Mouse (Mus musculus) forebrain, postnatal 0 days (tissue): ENCODE measurements around the gene Upk3bl. TPM values are rescaled to one million over a fixed set of nuclear protein-coding genes. Genes with fewer than 3 reads are reported as not detected.

Experiments used
- ATAC-seq: fragments of 200-750 bp; cut with Nextera tagmentation; 2 replicates; pipeline ENCODE4 v1.8.0; 2017; ENCODE audit warnings: mild to moderate bottlenecking, moderate library complexity
- DNase-seq: peaks from one replicate; pipeline ENCODE4 v3.0.0-alpha.2; 2015
- H3K27ac ChIP-seq: fragments of 300-500 bp; sonication (generic); 2 replicates; pipeline ENCODE4 v1.5.1; 2014; ENCODE audit warnings: low read depth, mild to moderate bottlenecking, antibody characterized with exemption, low read length, moderate library complexity, mixed read lengths
- H3K27me3 ChIP-seq: fragments of 300-500 bp; sonication (generic); 2 replicates; pipeline ENCODE4 v1.6.1; 2014; ENCODE audit warnings: mild to moderate bottlenecking, low read length, mixed read lengths; ENCODE audit not compliant: insufficient read depth
- H3K36me3 ChIP-seq: fragments of 300-500 bp; sonication (generic); 2 replicates; pipeline ENCODE4 v1.6.1; 2014; ENCODE audit warnings: mild to moderate bottlenecking, moderate library complexity; ENCODE audit not compliant: insufficient read depth
- H3K4me1 ChIP-seq: fragments of 300-500 bp; sonication (generic); 2 replicates; pipeline ENCODE4 v1.6.1; 2014; ENCODE audit warnings: antibody characterized with exemption; ENCODE audit not compliant: insufficient read depth
- H3K4me2 ChIP-seq: fragments of 300-500 bp; sonication (generic); 2 replicates; pipeline ENCODE4 v1.6.1; 2014; ENCODE audit warnings: low read depth, mild to moderate bottlenecking, moderate library complexity
- H3K4me3 ChIP-seq: fragments of 300-500 bp; sonication (generic); 2 replicates; pipeline ENCODE4 v1.5.1; 2014; ENCODE audit warnings: low read depth, low read length, mixed read lengths
- H3K9ac ChIP-seq: fragments of 300-500 bp; sonication (generic); 2 replicates; pipeline ENCODE4 v1.6.1; 2014; ENCODE audit warnings: mild to moderate bottlenecking
- H3K9me3 ChIP-seq: fragments of 300-500 bp; sonication (generic); 2 replicates; pipeline ENCODE4 v1.6.1; 2016; ENCODE audit warnings: low read length
- CTCF ChIP-seq: sonication (generic); IDR thresholded peaks from 2 replicates; pipeline ENCODE4 v1.5.1; 2016; ENCODE audit warnings: antibody characterized with exemption, control low read depth, low read depth
- WGBS: fragments of 180-500 bp; shearing (Covaris S2); extraction: QIAGEN DNeasy Blood & Tissue Kit; methylation state at CpG from one replicate; pipeline ENCODE4 v1.1.7; 2014; 5-methylcytosine and 5-hydroxymethylcytosine counted together
- polyA plus RNA-seq: library from polyadenylated mRNA; unstranded; fragments of >200 nt; fragmentation: Nextera tagmentation; extraction: Ambion mirVana; gene quantifications from 2 replicates; pipeline ENCODE4 v1.2.1, GENCODE M21; 2015
- total RNA-seq: library from RNA; depleted of rRNA; stranded (reverse); fragments of >200 nt; gene quantifications from 2 replicates; pipeline ENCODE4 v1.2.3, GENCODE M21; 2014

Gene Upk3bl
- total and polyA plus RNA-seq, 2 experiments from 2014 or later = not detected

- TF ChIP-seq CTCF = no peak
- no peak overlapping the region for H3K4me3 ChIP-seq
- peaks cover 31% of the 10 kb centered on the region for H3K36me3 ChIP-seq
- WGBS = 59% methylated on average over 6 of the region's 6 CpGs
- DNase-seq (no peak), ATAC-seq (peak; percentile 25; the same call in 1 of the 2 replicates)
- no peaks in the 10 kb centered on the region for H3K9me3 ChIP-seq
- H3K9ac ChIP-seq = no peak overlapping the region
- no peak overlapping the region for H3K4me2 ChIP-seq
- H3K4me1 ChIP-seq = no peaks in the 10 kb centered on the region
- H3K27me3 ChIP-seq = no peaks in the 10 kb centered on the region
- no peak overlapping the region for H3K27ac ChIP-seq
Measured at GRCm38 (mm10) chr5:136017262-136017661, 37.0 kb upstream of the Upk3bl start.

DNA sequence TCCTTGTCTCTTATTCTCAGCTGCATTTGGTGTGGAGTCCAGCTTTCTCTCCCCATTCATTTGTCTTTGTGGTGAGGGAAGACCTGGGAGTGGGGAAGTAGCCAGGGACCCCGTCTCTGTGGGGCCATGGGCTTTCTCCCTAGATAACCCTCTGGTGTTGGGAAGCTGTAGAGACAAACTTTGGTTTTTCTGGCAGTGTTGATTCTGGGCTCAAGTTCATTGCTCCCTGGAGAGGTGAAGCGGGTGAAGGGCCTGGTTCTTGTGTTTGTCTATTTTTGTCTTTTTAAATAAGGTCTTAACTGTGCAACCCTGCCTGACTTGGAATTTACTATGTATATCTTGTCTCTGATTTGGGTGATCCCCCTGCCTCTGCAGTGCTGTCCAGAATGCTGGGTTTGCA lies 35.6 kb upstream of the Upk3bl start:
- Histone ChIP-seq H3K27me3 (no peaks in the 10 kb centered on the region), H3K4me3 (no peak overlapping the region), H3K4me2 (no peak overlapping the region), H3K9me3 (no peaks in the 10 kb centered on the region), H3K4me1 (no peaks in the 10 kb centered on the region), H3K9ac (no peak overlapping the region), H3K36me3 (peaks cover 24% of the 10 kb centered on the region), H3K27ac (no peak overlapping the region)
- ATAC-seq (no peak), DNase-seq (no peak)
- WGBS = 88% methylated on average over 2 of the region's 2 CpGs
- no peak for TF ChIP-seq CTCF

GRCm38 (mm10) chr5:136019907-136020306 lies 34.4 kb upstream of the Upk3bl start:
- H3K36me3 ChIP-seq = peaks cover 29% of the 10 kb centered on the region
- H3K27ac ChIP-seq = no peak overlapping the region
- H3K27me3 ChIP-seq = no peaks in the 10 kb centered on the region
- no peaks in the 10 kb centered on the region for H3K4me1 ChIP-seq
- 45% methylated on average over 1 of the region's 1 CpGs for WGBS
- H3K4me3 ChIP-seq = no peak overlapping the region
- ATAC-seq (no peak), DNase-seq (no peak)
- TF ChIP-seq CTCF = no peak
- no peaks in the 10 kb centered on the region for H3K9me3 ChIP-seq
- no peak overlapping the region for H3K9ac ChIP-seq
- no peak overlapping the region for H3K4me2 ChIP-seq

DNA sequence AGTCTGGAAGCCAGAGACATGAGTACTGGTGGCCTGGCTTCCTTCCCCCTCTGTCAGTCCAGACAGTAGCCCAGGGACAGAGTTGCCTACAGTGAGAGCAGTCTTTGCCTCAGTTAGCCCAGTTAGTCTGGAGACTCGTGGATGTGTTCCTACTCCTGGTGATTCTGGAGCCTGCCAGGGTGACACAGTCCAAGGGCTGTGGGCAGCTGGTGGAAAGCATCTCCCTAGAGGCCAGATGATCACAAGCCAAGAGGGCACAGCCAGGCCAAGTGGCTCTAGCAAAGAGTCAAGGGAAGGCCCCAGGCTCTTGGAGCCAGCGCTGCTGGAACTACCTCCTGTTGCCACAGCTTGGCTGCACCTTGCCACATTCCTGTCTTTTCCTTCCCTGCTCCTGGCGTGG lies 28.6 kb upstream of the Upk3bl start:
- H3K27me3 ChIP-seq = no peaks in the 10 kb centered on the region
- DNase-seq (no peak), ATAC-seq (no peak)
- WGBS = 82% methylated on average over 3 of the region's 3 CpGs
- H3K4me3 ChIP-seq = no peak overlapping the region
- no peak for TF ChIP-seq CTCF
- no peaks in the 10 kb centered on the region for H3K9me3 ChIP-seq
- no peaks in the 10 kb centered on the region for H3K4me1 ChIP-seq
- H3K36me3 ChIP-seq = peaks cover 51% of the 10 kb centered on the region
- H3K4me2 ChIP-seq = no peak overlapping the region
- no peak overlapping the region for H3K9ac ChIP-seq
- no peak overlapping the region for H3K27ac ChIP-seq

- Histone ChIP-seq H3K27me3 (no peaks in the 10 kb centered on the region), H3K27ac (no peak overlapping the region), H3K4me2 (no peak overlapping the region), H3K9ac (no peak overlapping the region), H3K4me3 (no peak overlapping the region), H3K36me3 (peaks cover 55% of the 10 kb centered on the region), H3K9me3 (no peaks in the 10 kb centered on the region), H3K4me1 (no peaks in the 10 kb centered on the region)
- 83% methylated on average over 9 of the region's 9 CpGs for WGBS
- DNase-seq (no peak), ATAC-seq (no peak)
- TF ChIP-seq CTCF = no peak
Measured at GRCm38 (mm10) chr5:136026859-136027258, 27.4 kb upstream of the Upk3bl start.

- Histone ChIP-seq H3K9ac (no peak overlapping the region), H3K27ac (no peak overlapping the region), H3K4me1 (no peaks in the 10 kb centered on the region), H3K36me3 (peaks cover 64% of the 10 kb centered on the region), H3K4me3 (no peak overlapping the region), H3K4me2 (no peak overlapping the region), H3K27me3 (no peaks in the 10 kb centered on the region), H3K9me3 (no peaks in the 10 kb centered on the region)
- TF ChIP-seq CTCF = no peak
- 71% methylated on average over 11 of the region's 11 CpGs for WGBS
- DNase-seq (no peak), ATAC-seq (no peak)
Measured at GRCm38 (mm10) chr5:136027612-136028311, 26.5 kb upstream of the Upk3bl start.

- H3K9me3 ChIP-seq = no peaks in the 10 kb centered on the region
- H3K9ac ChIP-seq = no peak overlapping the region
- H3K27ac ChIP-seq = no peak overlapping the region
- no peak for ATAC-seq
- TF ChIP-seq CTCF = no peak
- WGBS = 77% methylated on average over 4 of the region's 4 CpGs
- no peak overlapping the region for H3K4me3 ChIP-seq
- H3K4me2 ChIP-seq = no peak overlapping the region
- no peak for DNase-seq
- no peaks in the 10 kb centered on the region for H3K4me1 ChIP-seq
- H3K36me3 ChIP-seq = peaks cover 34% of the 10 kb centered on the region
- H3K27me3 ChIP-seq = no peaks in the 10 kb centered on the region
Measured at GRCm38 (mm10) chr5:136034868-136035267, 19.4 kb upstream of the Upk3bl start.

DNA sequence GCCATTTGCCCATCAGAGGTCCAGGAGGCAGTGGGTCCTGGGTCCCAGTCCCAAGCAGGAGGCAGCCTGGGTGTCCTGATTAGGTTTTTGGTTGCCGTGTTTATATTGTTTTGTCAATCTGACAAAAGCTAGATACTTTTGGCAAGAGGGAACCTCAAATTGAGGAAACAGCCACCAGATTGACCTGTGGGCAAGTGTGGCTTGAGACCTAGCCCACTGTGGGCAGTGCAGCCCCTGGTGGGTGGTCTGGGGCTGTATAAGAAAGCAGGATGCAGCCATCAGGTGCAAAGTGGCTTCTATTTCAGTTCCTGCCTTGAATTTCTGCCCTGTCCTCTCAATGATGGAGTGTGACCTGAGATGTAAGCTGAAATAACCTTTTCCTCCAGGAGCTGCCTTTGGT lies 19.0 kb upstream of the Upk3bl start:
- no peak for DNase-seq
- no peak overlapping the region for H3K27ac ChIP-seq
- ATAC-seq = no peak
- TF ChIP-seq CTCF = no peak
- no peak overlapping the region for H3K4me2 ChIP-seq
- no peak overlapping the region for H3K9ac ChIP-seq
- no peaks in the 10 kb centered on the region for H3K27me3 ChIP-seq
- H3K4me1 ChIP-seq = no peaks in the 10 kb centered on the region
- H3K9me3 ChIP-seq = no peaks in the 10 kb centered on the region
- peaks cover 30% of the 10 kb centered on the region for H3K36me3 ChIP-seq
- WGBS = 90% methylated on average over 1 of the region's 1 CpGs
- no peak overlapping the region for H3K4me3 ChIP-seq
